Mouse (Mus musculus): Measurements from ENCODE around the gene Pank1. TPM values are rescaled to one million over a fixed set of nuclear protein-coding genes. Genes with fewer than 3 reads are reported as not detected.

Pank1 gene
- polyA plus RNA-seq, 1 experiment = 3.0 TPM

Other genes starting within 250 kb of the Pank1 start
- gene Ifit1bl2, start 238.7 kb downstream of the Pank1 start, polyA plus RNA-seq (2012; rRNA removed) = 0.03 and 0.10 TPM in 2 replicates
- 2.3 and 2.6 TPM in 2 replicates for gene Ifit1, start 238.6 kb downstream of the Pank1 start, polyA plus RNA-seq (2012; rRNA removed)
- gene Slc16a12, start 132.2 kb downstream of the Pank1 start, polyA plus RNA-seq (2012; rRNA removed) = 10.6 and 18.0 TPM in 2 replicates
- gene Kif20b, start 42.9 kb upstream of the Pank1 start, polyA plus RNA-seq (2012; rRNA removed) = 0.12 and 0.19 TPM in 2 replicates

Data from gonadal fat pad, adult 2 months (tissue).